Mouse (Mus musculus) CH12F3 (cell line): ENCODE results near the gene AI413582.

Experiments
- in situ Hi-C: fragments of 300-500 bp; cut with MboI; formaldehyde crosslinking; loops from 2 replicates; pipeline ENCODE4 v1.14.3; 2020; ENCODE audit warnings: low sequenced_read_pairs

Gene AI413582

GRCm38 (mm10) chr17:27565163-27565941 is at the start of gene AI413582:
AI413582 (minus strand) TSS chr17:27565756.
- in situ Hi-C loops: no loop called here

GRCm38 (mm10) chr17:27613016-27613415 is 47.5 kb upstream of the AI413582 start:
- in situ Hi-C loops: no loop called here

- in situ Hi-C loops: no loop called here
These were observed 46.4 kb upstream of the AI413582 start for GRCm38 (mm10) chr17:27611994-27612393.

DNA sequence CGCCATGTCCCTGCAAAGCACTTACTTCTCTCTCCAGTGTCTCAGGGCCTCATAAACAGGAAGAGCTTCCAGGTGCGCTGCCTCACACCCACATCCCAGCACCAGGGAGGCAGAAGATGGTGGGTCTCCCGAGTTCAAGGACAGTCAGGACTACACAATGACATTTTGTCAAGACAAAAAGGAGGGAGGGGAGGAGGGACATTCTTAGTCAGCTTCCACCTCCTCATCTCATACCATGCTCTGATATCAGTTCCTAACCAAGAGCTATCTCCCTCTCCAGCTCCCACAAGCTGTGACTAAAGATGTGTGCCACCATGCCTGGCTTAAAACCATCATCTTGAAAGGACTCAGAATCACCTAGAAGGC is 45.9 kb upstream of the AI413582 start:
- in situ Hi-C loops: no loop called here

DNA sequence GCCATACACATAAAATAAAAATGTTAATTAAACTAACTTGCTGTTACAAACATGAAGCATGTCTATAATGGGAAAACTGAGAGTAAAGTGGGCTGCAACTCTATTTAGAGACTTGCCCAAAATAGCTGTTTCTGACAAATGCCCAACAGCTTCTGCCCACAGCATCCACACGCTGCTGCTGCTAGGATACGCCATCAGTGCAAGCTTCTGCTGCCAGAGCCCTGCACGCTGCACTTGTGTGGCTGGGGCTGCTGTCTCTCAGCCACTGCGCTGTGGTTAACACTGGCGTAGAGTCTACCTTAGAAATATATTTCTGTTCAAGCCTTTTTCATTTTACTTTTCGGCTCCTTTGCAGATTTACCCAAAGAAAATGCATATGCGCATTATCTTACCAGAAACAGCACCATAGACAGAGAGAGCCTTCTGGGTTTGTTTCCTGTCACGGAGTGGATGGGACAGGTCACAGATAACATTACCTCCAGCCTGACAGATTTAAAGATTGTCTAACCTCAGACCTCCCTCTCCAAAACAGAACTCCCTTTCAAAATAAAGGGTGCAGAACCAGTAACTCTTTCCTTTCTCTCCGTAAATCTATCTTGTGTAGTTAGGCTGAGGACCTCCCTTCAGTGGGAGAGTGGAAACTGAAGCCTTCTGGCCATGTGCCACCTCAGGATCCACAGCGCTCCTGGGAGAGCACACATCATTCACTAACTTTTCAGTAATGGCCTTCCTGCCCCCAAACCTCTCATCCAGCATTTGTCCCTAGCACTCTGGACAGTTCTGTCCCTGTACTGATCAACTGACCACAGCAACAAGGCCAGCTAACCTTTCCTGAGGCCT is 45.3 kb upstream of the AI413582 start:
- in situ Hi-C loops: no loop called here

- in situ Hi-C loops: no loop called here
These were observed 44.0 kb upstream of the AI413582 start for GRCm38 (mm10) chr17:27609576-27609975.

- in situ Hi-C loops: no loop called here
These were observed 38.1 kb upstream of the AI413582 start for GRCm38 (mm10) chr17:27603522-27604234.

DNA sequence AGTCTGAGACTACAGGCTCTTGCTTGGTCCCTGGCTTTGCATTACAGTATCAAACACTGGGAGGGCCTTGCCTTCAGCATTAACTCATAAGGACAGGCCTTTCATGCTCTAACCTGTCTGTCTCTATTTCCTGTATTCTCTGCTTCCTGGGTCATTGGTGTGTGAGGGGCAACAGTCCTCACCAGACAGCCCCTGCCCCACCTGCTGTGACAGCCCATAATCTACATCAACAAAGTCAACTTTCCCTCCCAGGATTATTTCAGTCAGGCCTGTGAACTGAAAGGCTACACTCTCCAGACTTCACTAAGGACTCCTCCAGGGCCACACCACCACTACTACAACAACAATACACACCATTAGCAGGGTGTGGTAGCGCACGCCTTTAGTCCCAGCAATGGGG is 37.5 kb upstream of the AI413582 start:
- in situ Hi-C loops: no loop called here

- in situ Hi-C loops: no loop called here
These were observed 35.3 kb upstream of the AI413582 start for GRCm38 (mm10) chr17:27600869-27601268.

- in situ Hi-C loops: no loop called here
These were observed 34.7 kb upstream of the AI413582 start for GRCm38 (mm10) chr17:27600286-27600685.

- in situ Hi-C loops: no loop called here
These were observed 31.0 kb upstream of the AI413582 start for GRCm38 (mm10) chr17:27596376-27597190.

DNA sequence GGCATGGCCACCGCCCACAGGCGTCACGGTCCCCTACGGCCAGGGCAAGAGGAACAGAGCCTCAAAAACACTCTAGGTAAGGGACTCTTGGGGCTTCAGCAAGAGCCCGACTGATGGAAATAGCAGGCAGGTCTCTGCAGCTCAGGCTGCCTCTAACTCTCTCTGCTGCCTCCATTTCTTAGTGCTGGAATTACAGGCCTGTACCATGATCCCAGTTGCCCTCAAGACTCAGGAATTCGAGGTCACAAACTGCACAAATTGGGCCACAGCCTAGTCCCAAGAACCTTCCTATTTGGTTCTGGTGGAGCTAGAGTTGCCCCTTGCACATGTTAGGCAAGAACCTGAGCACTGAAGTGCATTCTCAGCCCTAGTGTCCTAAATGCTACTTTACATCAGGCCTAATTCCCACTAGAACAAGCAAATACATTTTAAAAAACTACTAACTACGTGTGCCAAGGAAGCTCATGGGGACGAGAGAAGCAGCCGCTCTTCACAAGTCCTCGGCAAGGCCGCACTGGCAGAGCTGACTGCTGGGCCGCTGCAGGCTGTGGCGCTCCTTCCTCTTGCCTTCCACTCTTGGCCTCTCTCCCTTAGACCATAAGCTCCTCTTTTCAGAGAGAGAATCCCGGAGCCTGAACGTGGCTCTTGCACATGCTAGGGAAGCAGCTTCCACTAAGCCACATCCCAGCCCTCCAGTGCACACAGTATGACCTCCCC is 30.3 kb upstream of the AI413582 start:
- in situ Hi-C loops: no loop called here

DNA sequence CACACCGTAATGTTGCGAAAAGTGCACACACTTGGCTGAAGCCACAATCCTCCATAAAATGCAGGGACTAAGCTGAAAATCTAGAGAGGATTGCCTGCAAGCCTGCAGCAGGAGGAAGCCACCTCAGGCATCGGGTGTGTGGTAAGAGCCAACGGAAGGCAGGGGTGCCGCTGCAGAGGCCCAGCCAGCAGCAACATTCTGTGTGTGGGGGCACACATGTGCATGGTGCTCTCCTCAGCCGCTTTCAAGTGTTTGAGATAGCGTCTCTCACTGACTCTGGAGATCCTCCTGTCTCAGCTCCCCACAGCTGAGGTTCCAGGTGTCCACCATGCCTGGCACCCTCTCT is 27.0 kb upstream of the AI413582 start:
- in situ Hi-C loops: no loop called here

DNA sequence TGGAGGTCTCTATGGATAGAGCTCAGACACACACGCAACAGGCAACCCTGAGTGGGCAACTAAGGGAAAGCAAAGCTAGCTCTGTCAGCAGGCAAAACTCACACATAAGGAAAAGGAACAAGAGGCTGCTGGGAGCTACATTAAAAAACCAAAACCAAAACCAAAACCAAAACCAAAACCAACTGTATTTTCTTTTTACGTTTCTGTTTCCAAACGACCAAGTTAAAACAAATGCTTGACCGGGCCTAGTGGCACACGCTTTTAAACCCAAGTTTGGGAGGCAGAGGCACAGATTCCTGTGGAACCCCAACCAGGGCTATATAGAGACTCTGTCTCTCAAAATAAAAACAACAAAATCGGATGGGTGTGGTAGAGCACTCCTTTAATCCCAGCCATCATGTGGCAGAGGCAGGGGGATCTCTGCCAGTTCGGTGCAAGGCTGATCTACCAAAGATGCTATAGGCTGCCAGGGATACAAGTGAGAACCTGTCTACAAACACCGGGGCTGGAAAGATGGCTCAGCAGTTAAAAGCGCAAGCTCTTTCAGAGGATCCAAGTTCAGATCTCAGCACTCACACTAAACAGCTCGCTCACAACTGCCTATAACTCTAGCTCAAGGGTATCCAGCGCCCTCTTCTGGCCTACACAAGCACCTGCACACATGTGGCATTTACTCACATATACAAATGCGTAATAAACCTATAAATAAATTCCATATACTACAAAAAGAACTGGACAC is 26.4 kb upstream of the AI413582 start:
- in situ Hi-C loops: no loop called here

DNA sequence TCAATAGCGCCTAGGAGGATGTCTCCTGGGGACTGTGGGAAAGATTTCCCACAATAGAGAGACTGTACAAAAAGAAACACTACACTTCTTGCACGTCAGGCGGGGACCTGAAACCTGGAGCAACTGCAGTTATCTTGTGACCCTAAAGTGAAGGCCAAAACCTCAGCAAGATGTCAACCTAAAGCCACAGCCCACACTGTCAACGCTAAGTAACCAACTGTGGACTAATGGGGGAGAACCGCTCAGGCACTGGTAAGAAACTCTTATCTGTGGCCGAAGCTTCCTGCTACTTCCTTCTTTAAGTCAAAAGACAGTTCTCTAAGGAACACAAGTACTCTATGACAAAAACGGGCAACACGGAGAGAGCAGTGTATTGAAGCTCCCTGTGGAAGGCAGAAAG is 22.7 kb upstream of the AI413582 start:
- in situ Hi-C loops: no loop called here

DNA sequence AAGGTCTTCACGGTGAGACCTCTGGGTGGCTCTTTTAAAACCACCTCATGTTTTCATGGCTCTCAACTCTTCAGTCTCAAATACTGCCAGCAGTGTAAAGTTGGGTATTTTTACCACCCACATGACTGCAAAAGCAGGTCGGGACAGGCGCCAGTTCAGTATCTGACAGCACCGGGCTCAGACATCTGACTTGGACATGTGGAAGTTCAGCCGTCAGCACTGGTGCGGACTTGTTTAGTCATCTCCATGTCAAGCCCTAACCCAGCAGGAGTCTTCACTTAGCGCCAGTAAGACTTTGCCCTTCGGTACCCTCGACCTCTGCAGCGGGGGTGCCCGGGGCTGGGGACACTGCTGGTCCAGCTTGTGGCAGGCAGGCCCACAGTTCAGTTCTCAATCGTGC is 21.7 kb upstream of the AI413582 start:
- in situ Hi-C loops: no loop called here

DNA sequence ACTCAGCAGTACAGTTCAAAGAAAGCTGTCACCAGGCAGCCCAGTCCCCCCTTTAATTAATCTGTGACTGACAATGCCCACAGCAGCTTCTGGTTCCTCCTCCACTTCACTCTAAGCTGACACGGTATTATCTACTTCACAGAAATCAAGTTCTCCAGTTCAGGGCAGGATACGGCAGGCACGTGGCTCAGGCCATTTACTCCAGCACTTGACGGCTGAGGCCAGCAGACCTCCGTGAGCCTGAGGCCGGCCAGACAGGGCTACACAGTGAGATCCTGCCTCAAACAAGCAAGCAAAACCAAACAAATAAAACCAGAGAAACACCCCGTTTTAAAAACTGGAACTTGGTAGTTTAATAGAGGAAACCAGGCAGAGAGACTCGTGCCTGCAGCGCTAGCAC is 21.1 kb upstream of the AI413582 start:
- in situ Hi-C loops: no loop called here

- in situ Hi-C loops: no loop called here
These were observed 17.8 kb upstream of the AI413582 start for GRCm38 (mm10) chr17:27583185-27583894.
